Mouse (Mus musculus): ENCODE results near the gene Noxred1. TPM values are rescaled to one million over a fixed set of nuclear protein-coding genes. Genes with fewer than 3 reads are reported as not detected.

The Noxred1 gene
- polyA plus RNA-seq (2012; rRNA removed), result 0.32 and 0.43 TPM in 2 replicates

GRCm38 (mm10) chr12:87238632-87239031, at the start of gene Noxred1:
TSS of gene Noxred1 (minus strand) at chr12:87238732.

GRCm38 (mm10) chr12:87266108-87266826, 27.7 kb upstream of the Noxred1 start, which contains the start of the genes Vipas39 and Ahsa1:
TSS of gene Vipas39 (minus strand) at chr12:87266256.
TSS of gene Ahsa1 (plus strand) at chr12:87266479.

GRCm38 (mm10) chr12:87199973-87200586, 38.5 kb downstream of the Noxred1 start, which contains the start of gene Tmed8:
TSS of gene Tmed8 (minus strand) at chr12:87200454.

GRCm38 (mm10) chr12:87199206-87199972, 39.1 kb downstream of the Noxred1 start, which contains the start of gene Samd15:
TSS of gene Samd15 (plus strand) at chr12:87199723.

Other genes starting within 250 kb of the Noxred1 start
- gene Zdhhc22, start 248.3 kb downstream of the Noxred1 start, polyA plus RNA-seq (2012; rRNA removed), result not detected in 2 replicates
- gene Tmem63c, start 217.4 kb downstream of the Noxred1 start, polyA plus RNA-seq (2012; rRNA removed), result 0.01 TPM in 2 replicates
- gene Ngb, start 136.2 kb downstream of the Noxred1 start, polyA plus RNA-seq (2012; rRNA removed), result 0.10 and 0.15 TPM in 2 replicates
- 274 and 311 TPM in 2 replicates for gene Gstz1, start 91.6 kb downstream of the Noxred1 start, polyA plus RNA-seq (2012; rRNA removed)
- 4.1 and 4.5 TPM in 2 replicates for gene Pomt2, start 90.8 kb downstream of the Noxred1 start, polyA plus RNA-seq (2012; rRNA removed)
- 0.06 and 0.15 TPM in 2 replicates for gene Samd15, start 39.0 kb downstream of the Noxred1 start, polyA plus RNA-seq (2012; rRNA removed)
- gene Tmed8, start 38.3 kb downstream of the Noxred1 start, polyA plus RNA-seq (2012; rRNA removed), result 0.66 and 0.71 TPM in 2 replicates
- 9.5 and 9.7 TPM in 2 replicates for gene Vipas39, start 27.5 kb upstream of the Noxred1 start, polyA plus RNA-seq (2012; rRNA removed)
- 84.9 and 88.1 TPM in 2 replicates for gene Ahsa1, start 27.7 kb upstream of the Noxred1 start, polyA plus RNA-seq (2012; rRNA removed)
- 0.09 and 0.18 TPM in 2 replicates for gene Ism2, start 61.0 kb upstream of the Noxred1 start, polyA plus RNA-seq (2012; rRNA removed)
- 13.5 and 14.3 TPM in 2 replicates for gene Sptlc2, start 149.6 kb upstream of the Noxred1 start, polyA plus RNA-seq (2012; rRNA removed)
- gene Slirp, start 205.2 kb upstream of the Noxred1 start, polyA plus RNA-seq (2012; rRNA removed), result 32.5 and 32.8 TPM in 2 replicates
- 12.8 and 17.1 TPM in 2 replicates for gene Alkbh1, start 205.3 kb upstream of the Noxred1 start, polyA plus RNA-seq (2012; rRNA removed)
- gene Snw1, start 233.5 kb upstream of the Noxred1 start, polyA plus RNA-seq (2012; rRNA removed), result 15.4 and 15.6 TPM in 2 replicates

Measured in liver, embryonic 18 days (tissue).